Mouse (Mus musculus) limb, embryonic 10.5 days (tissue): ENCODE measurements around the gene Mapkap1. TPM values are rescaled to one million over a fixed set of nuclear protein-coding genes. Genes with fewer than 3 reads are reported as not detected.
A peak's percentile ranks its signal among the peaks of the same experiment; 100 is the strongest.

Source experiments
- DNase-seq: peaks from one replicate; pipeline ENCODE4 v3.0.0-alpha.2; 2017; ENCODE audit warnings: low spot score
- H3K27ac ChIP-seq: fragments of 300-500 bp; sonication (generic); 2 replicates; pipeline ENCODE4 v1.5.1; 2016; ENCODE audit warnings: mild to moderate bottlenecking
- H3K27me3 ChIP-seq: fragments of 300-500 bp; sonication (generic); 2 replicates; pipeline ENCODE4 v1.6.1; 2016; ENCODE audit warnings: low read depth, mild to moderate bottlenecking; ENCODE audit not compliant: poor library complexity, severe bottlenecking
- H3K36me3 ChIP-seq: fragments of 300-500 bp; sonication (generic); 2 replicates; pipeline ENCODE4 v1.6.1; 2016; ENCODE audit warnings: mild to moderate bottlenecking, moderate library complexity
- H3K4me1 ChIP-seq: fragments of 300-500 bp; sonication (generic); 2 replicates; pipeline ENCODE4 v1.6.1; 2016
- H3K4me3 ChIP-seq: fragments of 300-500 bp; sonication (generic); 2 replicates; pipeline ENCODE4 v1.5.1; 2016; ENCODE audit warnings: mild to moderate bottlenecking, moderate library complexity
- H3K9me3 ChIP-seq: fragments of 300-500 bp; sonication (generic); replicated peaks from 2 replicates; pipeline ENCODE4 v1.6.1; 2016; ENCODE audit warnings: mild to moderate bottlenecking
- WGBS: fragments of 180-500 bp; shearing (Covaris S2); methylation state at CpG from one replicate; pipeline ENCODE4 v1.1.7; 2016; 5-methylcytosine and 5-hydroxymethylcytosine counted together
- polyA plus RNA-seq: library from polyadenylated mRNA; unstranded; fragments of >200 nt; fragmentation: Nextera tagmentation; extraction: Ambion mirVana; gene quantifications from 2 replicates; pipeline ENCODE4 v1.2.1, GENCODE M21; 2016

The Mapkap1 gene
- polyA plus RNA-seq, 1 experiment from 2014 or later: 96.4 TPM

DNA sequence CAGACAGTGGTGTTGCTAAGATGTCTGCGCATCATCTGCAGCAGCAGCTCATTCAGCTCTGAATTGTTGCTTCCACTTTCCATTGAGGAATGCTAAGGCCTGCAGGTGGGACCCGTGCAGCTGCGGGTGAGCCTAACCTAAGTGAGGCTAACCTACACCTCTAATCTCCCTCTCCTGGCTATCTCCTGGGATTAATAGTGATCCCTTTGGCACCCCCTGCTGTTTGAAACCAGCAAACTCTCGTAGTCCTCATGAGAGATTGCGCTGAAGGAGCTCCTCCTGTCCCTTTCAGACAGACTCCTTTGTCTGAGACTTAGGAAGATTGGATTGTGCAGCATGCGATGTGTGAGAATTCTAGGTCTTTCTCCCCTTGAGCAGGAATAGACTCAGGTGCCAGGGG is 113.0 kb downstream of the Mapkap1 start:
- H3K9me3 ChIP-seq: no peaks in the 10 kb centered on the region
- H3K27me3 ChIP-seq: no peaks in the 10 kb centered on the region
- no peak overlapping the region for H3K27ac ChIP-seq
- peak; percentile 41 for DNase-seq
- WGBS: 47% methylated on average over 6 of the region's 6 CpGs
- no peak overlapping the region for H3K4me3 ChIP-seq
- H3K36me3 ChIP-seq: peaks cover 9% of the 10 kb centered on the region; the same call in 1 of the 2 replicates
- H3K4me1 ChIP-seq: no peaks in the 10 kb centered on the region

DNA sequence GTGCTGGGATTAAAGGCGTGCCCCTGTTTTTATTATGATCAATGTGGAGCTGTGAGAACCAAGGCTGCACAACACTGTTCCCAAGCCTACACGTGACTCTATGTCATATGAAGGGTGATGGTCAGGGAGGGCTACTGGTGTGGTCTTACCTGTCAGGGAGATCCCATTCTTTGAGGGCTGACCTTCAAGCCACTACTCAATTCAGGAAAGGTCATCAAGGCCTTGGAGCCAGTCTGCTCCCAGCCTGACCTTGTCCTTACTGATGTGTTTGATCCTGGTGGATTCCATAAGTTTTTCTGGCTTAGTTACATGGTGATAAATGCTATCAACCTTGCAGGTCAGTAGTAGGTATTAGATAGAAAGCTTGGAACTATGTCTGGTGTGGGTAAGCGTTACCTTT is 114.8 kb downstream of the Mapkap1 start:
- DNase-seq: no peak
- whole genome bisulfite sequencing: 91% methylated on average over 3 of the region's 3 CpGs

GRCm38 (mm10) chr2:34526527-34527371 is 120.2 kb downstream of the Mapkap1 start:
- Histone ChIP-seq H3K4me1 (peaks cover 22% of the 10 kb centered on the region), H3K27me3 (no peaks in the 10 kb centered on the region), H3K9me3 (no peaks in the 10 kb centered on the region), H3K4me3 (no peak overlapping the region), H3K36me3 (peaks cover 7% of the 10 kb centered on the region), H3K27ac (no peak overlapping the region; the same call in 1 of the 2 replicates)
- 54% methylated on average over 15 of the region's 15 CpGs for WGBS
- DNase-seq: no peak

More for the DNA sequence above, 114.8 kb downstream of the Mapkap1 start:
- H3K36me3 ChIP-seq: peaks cover 9% of the 10 kb centered on the region; the same call in 1 of the 2 replicates
- H3K4me1 ChIP-seq: peaks cover 5% of the 10 kb centered on the region
- H3K27me3 ChIP-seq: no peaks in the 10 kb centered on the region
- H3K27ac ChIP-seq: no peak overlapping the region
- no peak overlapping the region for H3K4me3 ChIP-seq
- no peaks in the 10 kb centered on the region for H3K9me3 ChIP-seq

DNA sequence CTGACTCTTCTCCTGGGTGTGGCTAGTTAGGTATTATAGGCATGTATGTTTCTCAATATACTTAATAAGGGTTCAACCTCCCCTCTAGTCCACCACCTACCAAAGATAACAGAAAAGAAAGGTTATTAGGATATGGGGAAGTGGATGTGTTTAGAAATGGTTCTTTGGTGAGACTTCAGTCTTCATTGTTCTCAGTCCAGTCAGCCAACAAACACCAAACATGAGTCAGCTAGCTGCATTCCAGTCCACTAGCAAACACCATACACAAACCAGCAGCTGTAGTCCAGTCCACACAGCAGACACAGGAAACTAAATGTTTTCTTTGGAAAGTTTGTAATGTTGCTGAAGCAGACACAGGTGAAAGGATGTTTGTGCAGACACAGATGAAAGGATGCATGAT is 121.9 kb downstream of the Mapkap1 start:
- Histone ChIP-seq H3K27me3 (no peaks in the 10 kb centered on the region), H3K4me3 (no peak overlapping the region), H3K9me3 (no peaks in the 10 kb centered on the region), H3K27ac (no peak overlapping the region), H3K36me3 (peaks cover 7% of the 10 kb centered on the region), H3K4me1 (peaks cover 29% of the 10 kb centered on the region)
- DNase-seq: no peak

GRCm38 (mm10) chr2:34530042-34530441 is 123.5 kb downstream of the Mapkap1 start:
- H3K27ac ChIP-seq: no peak overlapping the region
- no peak for DNase-seq
- no peaks in the 10 kb centered on the region for H3K27me3 ChIP-seq
- H3K4me3 ChIP-seq: no peak overlapping the region
- 25% methylated on average over 3 of the region's 3 CpGs for WGBS
- no peaks in the 10 kb centered on the region for H3K9me3 ChIP-seq
- peaks cover 7% of the 10 kb centered on the region; the same call in 1 of the 2 replicates for H3K36me3 ChIP-seq
- peaks cover 35% of the 10 kb centered on the region for H3K4me1 ChIP-seq

DNA sequence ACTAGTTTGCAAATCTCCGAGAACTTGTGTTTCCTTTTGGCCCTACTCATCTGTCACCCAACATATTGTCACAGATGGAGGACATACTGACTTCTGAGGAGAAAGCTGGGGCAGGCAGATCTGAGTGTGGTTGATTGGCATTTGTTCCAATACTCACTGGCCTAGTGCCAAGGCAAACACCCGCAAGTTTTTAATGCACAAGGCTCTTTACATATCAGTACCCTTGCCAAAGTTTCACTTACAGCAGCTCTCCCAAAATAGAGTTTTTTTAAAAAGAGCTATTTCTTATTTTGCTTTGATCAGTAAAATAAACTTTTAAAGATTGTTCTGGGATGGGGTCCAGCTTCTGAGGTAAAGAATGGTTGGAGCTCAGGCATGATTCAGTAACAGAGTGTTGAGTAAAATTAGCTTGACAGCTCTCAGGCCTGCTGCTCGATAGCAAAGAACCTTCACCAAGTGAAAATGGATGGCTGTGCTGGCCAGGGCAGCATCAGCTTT is 125.3 kb downstream of the Mapkap1 start:
- peaks cover 7% of the 10 kb centered on the region; the same call in 1 of the 2 replicates for H3K36me3 ChIP-seq
- peaks cover 29% of the 10 kb centered on the region for H3K4me1 ChIP-seq
- WGBS: 71% methylated on average over 3 of the region's 3 CpGs
- no peak overlapping the region for H3K4me3 ChIP-seq
- no peak for DNase-seq
- no peaks in the 10 kb centered on the region for H3K9me3 ChIP-seq
- H3K27me3 ChIP-seq: no peaks in the 10 kb centered on the region
- no peak overlapping the region for H3K27ac ChIP-seq

DNA sequence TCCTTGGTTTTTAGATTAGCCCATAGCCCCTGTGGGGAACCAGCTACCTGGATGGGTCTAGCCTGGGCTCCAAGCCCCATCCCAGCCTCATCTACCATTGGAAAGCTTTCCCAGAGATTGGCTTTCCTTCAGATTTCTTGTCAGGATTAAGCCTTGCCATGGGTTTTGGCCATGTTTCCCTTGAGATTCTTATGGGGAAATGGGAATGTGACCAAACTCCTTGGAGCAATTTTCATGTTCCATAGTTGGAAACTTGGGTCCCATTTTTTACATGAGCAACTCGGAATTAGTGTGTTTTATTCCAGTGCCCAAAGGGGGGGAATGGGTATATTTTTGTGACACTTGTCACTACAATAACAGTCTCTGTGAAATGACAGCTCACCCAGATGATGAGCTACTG is 125.8 kb downstream of the Mapkap1 start:
- no peak for DNase-seq
- 88% methylated on average over 1 of the region's 1 CpGs for WGBS
- H3K36me3 ChIP-seq: peaks cover 7% of the 10 kb centered on the region; the same call in 1 of the 2 replicates
- no peak overlapping the region for H3K4me3 ChIP-seq
- peaks cover 24% of the 10 kb centered on the region for H3K4me1 ChIP-seq
- H3K27me3 ChIP-seq: no peaks in the 10 kb centered on the region
- H3K27ac ChIP-seq: no peak overlapping the region
- H3K9me3 ChIP-seq: no peaks in the 10 kb centered on the region

DNA sequence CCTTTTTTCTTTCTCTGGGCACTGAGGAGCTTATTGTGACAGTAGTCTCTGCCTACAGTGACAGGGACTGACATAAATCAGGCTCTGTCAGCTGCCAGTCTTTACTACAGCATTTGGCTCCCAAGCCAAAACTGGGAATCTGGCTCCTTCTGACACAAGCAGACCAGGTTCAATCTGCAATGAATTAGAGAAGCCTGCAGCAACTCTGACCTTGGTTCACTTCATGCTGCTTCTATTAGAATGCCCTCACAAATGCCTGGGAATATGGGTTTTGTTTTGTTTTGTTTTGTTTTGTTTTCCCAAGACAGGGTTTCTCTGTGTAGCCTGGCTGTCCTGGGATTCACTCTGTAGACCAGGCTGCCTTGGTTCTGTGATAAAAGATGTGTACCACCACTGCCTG is 126.7 kb downstream of the Mapkap1 start:
- Histone ChIP-seq H3K9me3 (no peaks in the 10 kb centered on the region), H3K27ac (no peak overlapping the region), H3K4me3 (no peak overlapping the region), H3K27me3 (no peaks in the 10 kb centered on the region), H3K36me3 (peaks cover 9% of the 10 kb centered on the region; the same call in 1 of the 2 replicates), H3K4me1 (peaks cover 21% of the 10 kb centered on the region)
- DNase-seq: no peak

DNA sequence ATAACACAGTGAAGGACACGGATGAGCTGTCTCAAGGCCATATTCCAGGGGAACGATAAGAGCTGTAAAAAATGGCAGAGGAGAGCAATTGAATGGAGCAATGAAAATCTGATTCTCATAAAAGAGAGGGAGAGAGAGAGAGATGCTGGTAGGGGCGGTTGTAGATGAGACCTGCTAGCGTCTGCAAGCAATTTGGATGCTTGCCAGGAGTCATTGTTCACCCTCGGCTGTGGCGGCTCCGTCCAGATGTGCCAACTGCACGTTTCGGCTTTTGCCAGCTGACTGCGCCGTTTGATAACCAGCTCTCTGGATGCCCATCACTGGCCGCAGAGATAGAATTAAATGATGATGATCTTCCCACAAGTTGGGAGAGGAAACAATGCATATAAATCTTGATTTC is 128.4 kb downstream of the Mapkap1 start:
- Histone ChIP-seq H3K27me3 (no peaks in the 10 kb centered on the region), H3K36me3 (peaks cover 4% of the 10 kb centered on the region; the same call in 1 of the 2 replicates), H3K9me3 (no peaks in the 10 kb centered on the region), H3K4me1 (peaks cover 19% of the 10 kb centered on the region), H3K4me3 (no peak overlapping the region), H3K27ac (no peak overlapping the region)
- peak; percentile 56 for DNase-seq
- WGBS: 42% methylated on average over 12 of the region's 12 CpGs

GRCm38 (mm10) chr2:34537356-34537755 is 130.8 kb downstream of the Mapkap1 start:
- H3K27me3 ChIP-seq: no peaks in the 10 kb centered on the region
- DNase-seq: no peak
- no peaks in the 10 kb centered on the region for H3K9me3 ChIP-seq
- no peak overlapping the region for H3K4me3 ChIP-seq
- WGBS: 90% methylated on average over 3 of the region's 3 CpGs
- H3K4me1 ChIP-seq: peaks cover 16% of the 10 kb centered on the region
- H3K27ac ChIP-seq: no peak overlapping the region
- H3K36me3 ChIP-seq: peaks cover 4% of the 10 kb centered on the region; the same call in 1 of the 2 replicates

DNA sequence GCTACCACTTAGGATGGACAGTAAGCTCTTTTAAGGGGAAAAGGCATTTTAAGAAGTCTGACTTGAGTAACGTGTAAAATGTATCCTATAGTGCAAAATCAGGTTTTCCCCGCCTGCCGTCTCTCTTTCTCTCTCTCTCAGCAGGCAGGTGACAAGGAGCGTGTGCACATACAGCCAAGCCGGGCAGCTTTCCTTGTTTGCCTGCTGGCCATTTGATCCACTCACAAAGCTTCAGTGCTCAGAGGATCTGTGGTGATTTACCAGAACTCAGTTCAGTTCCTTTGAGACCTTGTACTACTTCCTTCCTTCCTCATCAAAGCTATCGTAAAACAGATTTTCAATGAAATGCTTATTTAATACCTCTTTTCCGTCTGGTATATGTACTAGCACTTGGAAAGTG is 137.0 kb downstream of the Mapkap1 start:
- DNase-seq: no peak
- H3K27ac ChIP-seq: no peak overlapping the region
- no peak overlapping the region for H3K4me3 ChIP-seq
- H3K27me3 ChIP-seq: no peaks in the 10 kb centered on the region
- H3K4me1 ChIP-seq: peaks cover 17% of the 10 kb centered on the region
- no peaks in the 10 kb centered on the region for H3K9me3 ChIP-seq
- 71% methylated on average over 7 of the region's 7 CpGs for WGBS
- no peaks in the 10 kb centered on the region for H3K36me3 ChIP-seq

DNA sequence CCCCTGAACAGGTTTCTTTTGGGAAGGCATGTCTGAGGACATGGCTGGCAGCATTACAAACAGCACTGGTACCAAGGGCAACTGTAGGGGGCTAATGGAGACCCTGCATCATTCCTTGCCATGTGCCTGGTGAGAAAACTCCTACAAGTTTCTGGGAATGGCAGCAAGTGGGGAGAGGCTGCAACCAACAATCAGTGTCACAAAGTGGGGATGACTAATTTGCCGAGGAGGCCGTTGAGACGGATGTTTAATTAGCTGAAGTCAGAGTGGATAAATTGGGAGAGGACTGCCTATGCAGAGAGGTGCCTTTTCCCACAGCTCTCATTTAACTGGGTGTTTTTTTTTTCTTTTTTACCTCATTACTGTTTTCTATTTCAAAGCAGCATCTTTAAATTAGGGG is 137.4 kb downstream of the Mapkap1 start:
- peaks cover 17% of the 10 kb centered on the region for H3K4me1 ChIP-seq
- WGBS: 43% methylated on average over 3 of the region's 3 CpGs

GRCm38 (mm10) chr2:34544646-34545395 is 138.2 kb downstream of the Mapkap1 start:
- Histone ChIP-seq H3K4me1 (peaks cover 21% of the 10 kb centered on the region), H3K9me3 (no peaks in the 10 kb centered on the region), H3K36me3 (no peaks in the 10 kb centered on the region), H3K27ac (no peak overlapping the region), H3K4me3 (no peak overlapping the region), H3K27me3 (no peaks in the 10 kb centered on the region)
- 94% methylated on average over 13 of the region's 13 CpGs for WGBS
- DNase-seq: no peak

More for the DNA sequence above, 137.4 kb downstream of the Mapkap1 start:
- no peak overlapping the region for H3K27ac ChIP-seq
- H3K27me3 ChIP-seq: no peaks in the 10 kb centered on the region
- DNase-seq: no peak
- H3K4me3 ChIP-seq: no peak overlapping the region
- H3K36me3 ChIP-seq: no peaks in the 10 kb centered on the region
- H3K9me3 ChIP-seq: no peaks in the 10 kb centered on the region
